Comparison of ENCODE assay signal across 8 mouse cellular contexts in the genomic region with DNA sequence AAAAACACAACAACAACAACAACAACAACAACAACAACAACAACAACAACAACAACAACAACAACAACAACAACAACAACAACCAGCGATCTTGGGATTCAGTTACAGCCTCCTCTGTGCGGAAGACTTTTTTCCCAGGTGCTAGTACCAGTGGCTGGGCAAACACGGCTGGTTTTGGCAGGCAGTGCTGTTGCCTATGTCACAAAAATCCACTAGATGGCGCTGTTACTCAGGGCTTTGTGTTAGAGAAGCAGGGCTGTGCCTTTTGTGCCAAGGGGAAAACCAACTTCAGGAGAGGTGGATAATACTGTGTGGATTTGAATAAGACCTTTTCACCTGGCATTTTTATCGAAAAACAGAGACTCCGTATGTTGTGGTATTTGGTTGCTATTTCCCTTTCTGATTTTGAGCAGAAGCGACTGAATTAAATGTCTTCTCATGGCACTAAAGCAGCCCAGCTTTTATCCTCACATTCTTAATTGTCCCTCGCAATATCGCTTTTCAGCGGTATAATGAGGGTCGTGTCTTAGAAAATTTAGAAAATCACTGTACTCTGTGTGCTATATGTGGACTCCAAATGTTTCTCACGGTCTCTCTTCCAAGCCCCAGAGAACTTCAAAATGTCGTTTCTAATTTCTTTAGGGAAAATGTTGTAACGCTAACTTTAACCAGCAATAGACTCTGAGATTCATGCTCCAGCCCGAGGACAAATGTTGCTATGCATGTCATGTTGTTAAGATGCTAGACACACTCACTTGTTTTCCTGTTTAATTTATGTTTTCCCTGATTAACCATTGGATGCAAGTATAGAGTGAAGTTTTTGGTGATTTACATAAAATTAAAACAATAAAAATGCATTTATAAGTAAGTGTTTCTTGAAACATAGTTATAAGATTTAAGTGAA.
A peak's percentile ranks its signal among the peaks of the same experiment; 100 is the strongest.
DNase-seq lines count a peak whose midpoint lies in the region; ATAC-seq and TF ChIP-seq lines count a peak whose summit lies in the region.

No protein-coding gene starts in this region.

- no peak overlapping the region for H3K9ac ChIP-seq in lung, embryonic 14.5 days

- H3K27ac ChIP-seq in forebrain, embryonic 10.5 days = no peak overlapping the region
- H3K27ac ChIP-seq in lung, embryonic 14.5 days (ENCODE audit: low read depth) = no peak overlapping the region

- H3K36me3 ChIP-seq in G1E (replicated peaks) = no peaks in the 10 kb centered on the region
- no peaks in the 10 kb centered on the region for H3K36me3 ChIP-seq in forebrain, embryonic 10.5 days (replicated peaks)
- no peaks in the 10 kb centered on the region for H3K36me3 ChIP-seq in lung, embryonic 14.5 days (ENCODE audit: insufficient read depth)

- H3K4me3 ChIP-seq in G1E (ENCODE audit: low read depth, low read length) = no peak overlapping the region
- H3K4me3 ChIP-seq in forebrain, embryonic 10.5 days = no peak overlapping the region
- H3K4me3 ChIP-seq in lung, embryonic 14.5 days (ENCODE audit: low read depth, low read length) = no peak overlapping the region

- 54% methylated on average over 15 of the region's 15 CpGs for WGBS in forebrain, embryonic 10.5 days
- 43% methylated on average over 15 of the region's 15 CpGs for WGBS in lung, embryonic 14.5 days

- peak; percentile 65 for TF ChIP-seq CTCF in G1E (IDR thresholded peaks at IDR 0.05; ENCODE audit: low read depth, low read length)
- peak; percentile 96 for TF ChIP-seq CTCF in lung, embryonic 14.5 days (IDR thresholded peaks at IDR 0.05; ENCODE audit: low read depth)

- ATAC-seq in G1E (ENCODE audit: extremely low read depth, insufficient number of reproducible peaks, low FRiP score, poor library complexity, severe bottlenecking) = peak; percentile 54
- peak; percentile 92 for ATAC-seq in lung, embryonic 14.5 days (ENCODE audit: insufficient read depth)

- H3K4me2 ChIP-seq in lung, embryonic 14.5 days = no peak overlapping the region

- H3K9me3 ChIP-seq in G1E (replicated peaks) = no peaks in the 10 kb centered on the region
- H3K9me3 ChIP-seq in forebrain, embryonic 10.5 days = no peaks in the 10 kb centered on the region
- no peaks in the 10 kb centered on the region for H3K9me3 ChIP-seq in lung, embryonic 14.5 days (ENCODE audit: low read depth, low read length)

- no peaks in the 10 kb centered on the region for H3K4me1 ChIP-seq in G1E (ENCODE audit: insufficient read depth, low read depth, low read length)
- no peaks in the 10 kb centered on the region for H3K4me1 ChIP-seq in forebrain, embryonic 10.5 days
- H3K4me1 ChIP-seq in lung, embryonic 14.5 days (ENCODE audit: insufficient read depth) = no peaks in the 10 kb centered on the region

- DNase-seq in G1E (ENCODE audit: low spot score) = peak; percentile 4
- DNase-seq in brain, embryonic 18.5 days (ENCODE audit: low read depth, low spot score) = peak; percentile 77
- peak; percentile 76 for DNase-seq in forebrain, embryonic 10.5 days (ENCODE audit: extremely low spot score, low spot score)
- peak; percentile 84 for DNase-seq in heart, postnatal 4 days
- DNase-seq in layer of hippocampus, adult 11-12 months (ENCODE audit: low spot score) = peak; percentile 80
- peak; percentile 94 for DNase-seq in lung, embryonic 14.5 days
- peak; percentile 60 for DNase-seq in ovary, postnatal 36 days (ENCODE audit: low spot score)
- DNase-seq in spleen, adult 12 weeks (ENCODE audit: low spot score) = no peak

- peaks cover 5% of the 10 kb centered on the region; the same call in 1 of the 2 replicates for H3K27me3 ChIP-seq in G1E (ENCODE audit: insufficient read depth, low read length)
- H3K27me3 ChIP-seq in forebrain, embryonic 10.5 days (ENCODE audit: poor library complexity, severe bottlenecking) = peaks cover 4% of the 10 kb centered on the region; the same call in 1 of the 2 replicates
- no peaks in the 10 kb centered on the region for H3K27me3 ChIP-seq in lung, embryonic 14.5 days (ENCODE audit: insufficient read depth, low read length)
